Mouse (Mus musculus) liver, embryonic 18 days (tissue): ENCODE data around the gene Fbxl17. TPM values are rescaled to one million over a fixed set of nuclear protein-coding genes. Genes with fewer than 3 reads are reported as not detected.

Experiments
- polyA plus RNA-seq: library from polyadenylated mRNA; depleted of rRNA; stranded (reverse); fragments of >200 nt; gene quantifications from 2 replicates; pipeline ENCODE4 v1.2.3, GENCODE M21; 2012; rRNA removed

Fbxl17 gene
- polyA plus RNA-seq: 3.6 and 4.4 TPM in 2 replicates

GRCm38 (mm10) chr17:63499636-63500155, at the start of gene Fbxl17:
TSS of gene Fbxl17 (minus strand) at chr17:63500017.

